Mouse (Mus musculus) lung, postnatal 10 days (tissue): ENCODE measurements around the gene Neurod2.
A peak's percentile ranks its signal among the peaks of the same experiment; 100 is the strongest.

Source experiments
- DNase-seq: peaks from one replicate; pipeline ENCODE4 v3.0.0; 2021

Gene Neurod2

DNA sequence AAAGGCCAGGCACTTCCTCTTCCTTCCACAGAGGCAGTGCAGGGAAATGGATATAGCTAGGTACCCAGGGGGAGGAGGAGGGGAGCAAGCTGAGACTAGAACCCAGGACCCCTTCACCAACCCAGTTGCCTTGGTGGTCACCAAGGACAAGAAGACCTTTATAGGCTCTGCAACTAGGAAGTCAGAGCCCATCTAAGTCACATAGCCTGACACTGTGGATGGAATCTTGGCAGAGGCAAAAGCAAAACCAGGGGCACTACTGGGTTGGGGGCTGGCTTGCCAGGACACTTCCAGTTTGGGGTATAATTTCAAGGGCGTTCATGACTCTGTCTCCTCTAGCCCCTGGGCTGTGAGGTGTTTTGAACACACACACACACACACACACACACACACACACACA lies 2.0 kb upstream of the Neurod2 start:
- no peak for DNase-seq

DNA sequence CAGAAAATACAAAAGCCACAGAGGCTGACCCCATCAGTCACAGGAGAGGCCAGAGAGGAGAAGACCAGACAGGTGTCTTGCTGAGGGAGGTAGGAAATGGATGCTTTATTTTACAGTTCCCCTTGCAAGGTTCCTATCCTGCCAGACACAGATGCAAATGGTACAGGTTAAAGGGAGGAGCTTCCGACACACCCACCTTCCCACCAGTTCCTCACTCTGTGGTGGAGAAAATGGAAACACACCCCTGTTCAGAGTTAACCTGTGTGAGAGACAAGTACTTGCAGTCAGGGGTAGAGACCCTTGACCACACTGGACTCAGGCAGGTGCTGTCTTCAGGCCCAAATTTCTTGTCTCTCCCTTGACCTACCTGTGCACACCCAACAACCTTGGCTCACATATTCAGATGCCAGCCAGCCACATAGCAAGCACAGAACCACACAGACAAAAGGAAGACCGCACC lies 1.3 kb upstream of the Neurod2 start:
- no peak for DNase-seq

DNA sequence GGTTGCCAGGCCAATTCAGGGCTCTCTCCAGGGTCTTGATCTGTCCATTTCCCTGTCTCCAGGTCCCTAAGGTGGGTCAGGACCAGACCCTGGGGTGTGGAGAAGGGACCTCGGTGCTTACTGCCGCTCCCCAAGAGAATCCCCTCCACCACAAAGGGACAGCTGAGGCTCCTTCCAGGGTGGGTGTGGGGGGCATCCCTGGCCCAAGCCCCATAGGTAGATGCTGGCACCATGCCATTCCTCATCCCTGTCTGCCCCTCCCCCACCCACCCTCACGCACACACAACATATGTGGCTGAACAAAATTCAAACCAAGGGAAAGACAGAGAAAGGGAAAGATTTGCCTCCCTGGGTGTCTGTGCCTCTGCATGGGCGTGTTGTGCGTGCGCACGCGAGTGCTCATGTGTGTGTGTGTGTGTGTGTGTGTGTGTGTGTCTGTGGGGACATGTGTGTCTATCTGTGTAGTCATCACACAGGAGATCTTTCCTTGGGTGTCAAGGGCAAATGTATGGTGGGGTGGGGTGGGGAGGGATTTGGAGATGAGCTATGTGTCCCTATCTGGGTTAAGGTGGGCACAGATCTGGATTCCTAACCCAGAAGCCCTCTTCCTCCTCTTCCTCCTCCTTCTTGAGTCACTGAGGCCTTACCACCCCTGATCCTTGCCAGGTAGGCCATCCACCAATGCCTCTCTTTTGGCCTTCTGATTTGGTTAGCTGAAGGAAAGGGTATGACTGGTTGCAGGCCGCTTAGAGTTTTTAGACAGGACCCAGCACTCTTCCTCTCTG lies 704 bp upstream of the Neurod2 start:
- DNase-seq, result no peak

DNA sequence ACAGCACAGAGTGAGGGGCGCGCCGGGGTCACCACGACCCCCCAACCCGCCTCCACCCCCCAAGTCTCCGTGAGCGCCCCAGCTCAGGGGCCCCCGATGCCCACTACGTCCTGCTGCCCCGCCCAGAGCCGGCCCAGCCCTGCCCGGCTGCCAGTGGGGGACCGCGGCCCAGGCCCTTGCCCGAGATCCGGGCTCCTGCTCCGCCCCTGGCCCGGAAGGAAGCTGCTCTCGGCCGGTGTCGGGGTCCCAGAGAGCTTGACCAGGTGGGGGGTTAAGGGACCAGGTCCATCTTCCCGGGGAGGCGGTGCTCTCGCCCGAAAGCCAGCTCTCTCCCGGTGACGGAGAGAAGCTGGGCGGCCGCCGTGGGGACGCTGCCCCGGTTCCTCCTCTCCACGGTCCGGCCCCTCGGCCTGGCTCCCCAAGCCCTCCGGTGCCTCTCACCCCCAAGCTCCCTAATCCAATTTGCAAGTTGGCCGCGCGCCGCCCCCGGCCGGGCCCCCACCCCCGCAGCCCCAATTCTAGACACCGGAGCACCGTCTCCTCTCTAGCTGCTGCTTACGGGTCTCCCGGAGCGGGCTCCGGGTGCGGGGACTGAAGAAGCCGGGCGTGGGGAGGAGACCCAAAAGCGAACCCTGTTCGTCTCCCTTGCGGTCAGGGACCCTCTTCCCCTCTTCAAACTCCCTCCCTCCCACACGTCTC lies 928 bp downstream of the Neurod2 start:
- DNase-seq, result no peak

DNA sequence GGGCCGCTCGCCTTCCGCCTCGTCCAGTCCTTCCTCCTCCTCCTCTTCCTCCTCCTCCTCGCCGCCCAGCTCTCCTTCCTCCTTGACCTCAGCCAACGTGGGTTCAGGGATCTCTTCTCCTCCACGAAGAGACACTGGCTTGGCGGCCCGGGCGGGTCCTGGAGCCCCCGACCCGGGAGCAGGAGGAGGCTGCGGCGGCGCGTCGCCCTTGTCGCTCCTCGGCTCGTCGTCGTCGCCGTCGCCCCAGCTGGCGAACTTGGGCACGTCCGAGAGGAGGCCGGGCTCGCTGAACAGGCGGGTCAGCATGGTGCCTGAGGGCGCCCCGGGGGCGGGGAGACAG lies 1.4 kb downstream of the Neurod2 start:
- DNase-seq, result no peak

DNA sequence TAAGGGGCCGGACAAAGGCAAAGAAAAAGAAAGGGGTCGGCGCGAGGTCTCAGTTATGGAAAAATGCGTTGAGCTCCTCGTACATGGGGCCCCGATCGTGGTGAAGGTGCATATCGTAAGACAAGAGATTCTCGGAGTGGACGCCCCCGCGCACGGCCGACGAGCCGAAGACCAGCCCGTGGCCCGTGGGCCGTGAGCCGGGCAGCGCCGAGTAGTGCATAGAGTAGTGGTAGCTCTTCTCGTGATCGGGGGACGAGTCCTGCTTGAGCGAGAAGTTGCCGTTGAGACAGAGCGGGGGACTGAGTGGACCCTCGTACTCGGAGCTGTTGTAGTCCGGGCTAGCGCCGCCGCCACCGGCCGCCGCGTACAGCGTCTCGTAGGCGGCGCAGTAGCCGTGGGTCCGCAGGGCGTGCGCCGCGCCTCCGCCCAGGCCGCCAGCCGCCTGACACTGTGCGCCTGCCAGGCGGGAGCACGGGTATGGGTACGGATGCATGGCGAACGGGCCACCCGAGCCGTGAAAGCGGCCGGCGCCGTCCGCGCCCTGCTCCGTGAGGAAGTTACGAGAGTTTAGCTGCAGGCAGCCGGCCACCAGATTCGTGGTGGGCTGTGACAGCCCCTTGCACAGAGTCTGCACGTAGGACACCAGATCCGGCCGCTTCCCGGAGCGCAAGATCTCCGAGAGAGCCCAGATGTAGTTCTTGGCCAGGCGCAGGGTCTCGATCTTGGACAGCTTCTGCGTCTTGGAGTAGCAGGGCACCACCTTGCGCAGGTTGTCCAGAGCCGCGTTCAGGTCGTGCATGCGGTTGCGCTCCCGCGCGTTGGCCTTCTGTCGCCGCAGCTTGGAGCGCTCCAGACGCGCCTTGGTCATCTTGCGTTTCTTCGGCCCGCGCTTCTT lies 2.1 kb downstream of the Neurod2 start:
- no peak for DNase-seq

DNA sequence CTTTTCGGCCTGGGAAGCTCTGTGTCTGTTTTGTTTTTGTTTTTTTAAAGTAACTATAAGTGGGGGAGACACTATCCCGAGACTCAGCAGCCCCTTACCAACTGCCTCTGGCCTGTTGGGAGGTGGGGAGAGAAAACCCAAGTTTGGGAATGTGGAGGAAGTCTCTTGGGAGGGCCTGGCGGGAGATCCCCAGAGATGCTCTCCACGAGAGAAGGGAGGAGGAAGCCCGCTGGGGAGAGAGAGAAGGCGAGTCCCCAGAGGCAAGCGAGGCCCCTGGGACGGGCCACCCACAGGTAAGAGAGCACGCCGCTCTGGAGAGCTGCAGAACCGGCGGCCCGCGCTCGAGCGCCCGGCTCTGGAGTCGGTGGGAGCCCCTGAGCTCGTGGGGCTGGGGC lies 2.7 kb downstream of the Neurod2 start:
- no peak for DNase-seq

DNA sequence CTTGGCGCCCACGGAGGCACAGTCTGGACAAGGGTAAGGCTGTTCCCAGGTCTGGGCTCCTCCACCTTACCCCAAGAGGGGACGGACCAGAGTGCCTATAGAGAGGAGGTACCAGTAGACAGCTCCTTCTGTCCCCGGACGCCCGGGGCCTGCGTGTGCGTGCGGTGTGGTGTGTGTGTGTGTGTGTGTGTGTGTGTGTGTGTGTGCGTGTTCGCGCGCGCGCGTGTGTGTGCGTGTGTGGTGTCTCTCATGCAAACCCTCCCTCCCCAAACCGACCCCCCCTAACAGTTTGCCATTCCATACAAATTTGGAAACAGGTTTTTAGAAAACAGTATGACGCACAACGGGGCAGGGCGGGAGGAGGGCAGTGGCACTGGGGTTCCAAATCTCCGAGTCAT lies 3.6 kb downstream of the Neurod2 start:
- no peak for DNase-seq

DNA sequence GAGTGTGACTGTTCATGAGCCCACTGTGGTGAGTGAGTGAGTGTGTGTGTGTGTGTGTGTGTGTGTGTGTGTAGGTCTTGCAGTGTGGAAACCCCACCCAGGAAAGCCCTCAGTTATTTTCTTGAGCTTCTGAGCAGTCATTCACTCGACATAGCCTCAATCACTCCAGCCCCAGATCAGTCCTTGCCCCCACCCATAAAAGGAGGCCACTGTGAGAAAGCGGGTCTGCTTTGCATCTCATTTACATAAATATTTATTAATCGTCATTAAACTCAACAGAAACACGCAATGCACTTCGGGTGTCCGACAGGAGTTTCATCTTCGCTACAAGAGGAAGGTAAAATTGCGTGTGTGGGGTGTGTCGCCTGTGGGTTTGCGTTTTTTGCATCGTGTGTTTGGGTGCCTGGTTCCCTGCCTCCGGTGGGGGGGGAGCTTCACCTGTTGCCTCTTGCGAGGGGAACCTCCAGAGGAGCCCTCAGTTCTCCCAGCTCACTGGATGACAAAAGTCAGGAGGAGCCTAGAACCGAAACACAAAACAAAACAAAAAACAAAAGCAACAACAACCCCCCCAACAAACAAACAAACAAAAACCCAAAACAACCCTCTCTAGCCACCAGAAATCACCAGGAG lies 4.1 kb downstream of the Neurod2 start:
- DNase-seq, result no peak

DNA sequence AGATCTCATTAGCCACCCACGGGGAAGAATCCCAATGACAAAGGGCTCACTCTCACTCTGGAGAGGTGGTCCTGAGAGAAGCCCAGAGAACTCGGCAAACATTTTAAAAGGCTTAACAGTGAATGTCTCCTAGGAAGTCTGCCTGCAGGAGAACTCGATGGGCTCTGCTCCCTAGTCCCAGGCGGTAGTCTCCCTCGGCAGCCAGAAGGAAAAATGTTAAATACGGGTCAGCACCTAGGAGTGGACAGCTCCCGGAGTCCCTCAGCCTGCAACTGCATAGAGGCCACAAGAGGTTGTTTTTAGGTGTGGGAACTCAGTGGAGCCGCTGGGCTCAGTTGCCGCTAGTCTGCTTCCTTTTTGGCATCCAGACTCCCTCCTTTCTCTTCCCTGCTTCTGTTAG lies 5.5 kb downstream of the Neurod2 start:
- peak; percentile 50 for DNase-seq

DNA sequence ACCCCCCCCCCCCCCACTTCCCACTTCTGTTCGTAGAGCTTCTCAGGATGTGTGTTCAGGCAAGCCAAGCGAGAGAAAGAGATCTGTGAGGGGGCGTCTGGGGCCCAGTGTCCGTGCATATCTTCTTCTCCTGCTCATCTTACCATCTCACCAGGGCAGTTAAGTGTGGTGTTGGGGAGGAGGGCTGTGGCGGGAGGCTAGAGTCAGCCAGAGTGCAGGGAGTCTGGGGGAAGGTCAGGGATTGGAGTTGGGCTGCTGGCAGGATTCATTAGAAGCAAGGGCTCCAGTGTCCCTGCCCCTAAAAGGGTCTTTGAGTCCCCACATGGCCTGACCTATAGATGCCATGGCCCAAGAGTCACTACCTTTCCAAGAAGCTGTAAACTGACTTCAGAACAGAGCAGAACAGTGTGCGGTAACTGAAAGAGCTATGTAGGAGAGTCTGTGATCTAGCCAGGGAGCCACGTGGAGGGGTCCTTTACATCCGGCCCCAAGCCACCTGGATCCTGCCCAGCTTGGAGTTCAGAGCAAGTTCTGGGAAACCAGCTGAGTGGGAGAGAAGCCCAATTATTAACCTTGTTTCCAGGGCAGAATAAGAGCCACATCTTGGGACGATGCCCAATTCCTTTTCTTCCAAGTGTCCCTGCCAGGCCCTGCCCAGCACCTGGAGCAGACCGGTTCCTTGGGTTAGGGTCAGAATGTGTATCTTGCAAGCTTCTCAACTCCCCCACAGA lies 6.1 kb downstream of the Neurod2 start:
- DNase-seq, result no peak

DNA sequence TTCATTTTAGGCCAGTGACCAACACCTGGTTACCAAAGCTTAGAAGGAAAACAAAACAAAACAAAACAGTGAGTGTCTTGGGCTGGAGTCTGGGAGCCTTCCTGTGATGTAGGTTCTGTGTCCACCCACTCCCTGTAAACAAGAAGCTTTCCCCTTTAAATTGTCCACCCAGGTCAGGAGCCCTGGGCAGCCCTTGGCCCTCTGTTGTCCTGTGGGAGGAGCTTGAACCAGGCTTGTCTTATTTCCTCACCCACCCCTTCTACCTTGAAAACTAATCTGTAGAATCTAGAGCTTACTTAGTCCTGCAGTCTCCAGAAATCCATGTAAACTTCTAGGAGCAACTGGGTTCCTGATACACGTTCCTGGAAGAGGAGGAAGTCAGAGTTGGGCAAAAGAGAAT lies 7.3 kb downstream of the Neurod2 start:
- DNase-seq, result no peak

DNA sequence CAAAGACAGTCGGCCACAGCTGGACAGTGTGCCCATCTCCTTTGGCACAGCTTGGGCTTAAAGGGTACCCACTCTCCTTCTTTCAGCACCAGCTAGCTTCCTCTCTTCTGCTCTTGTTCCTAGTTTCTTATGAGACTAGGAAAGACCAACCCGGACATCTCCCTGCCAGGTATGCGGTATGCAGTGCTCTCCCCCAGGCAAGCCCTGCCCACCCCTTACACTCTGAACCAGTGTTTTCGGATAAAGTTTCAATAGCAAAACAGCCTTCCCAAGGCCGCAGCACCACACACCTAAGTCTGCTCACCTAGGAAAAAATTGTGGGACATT lies 7.8 kb downstream of the Neurod2 start:
- no peak for DNase-seq

DNA sequence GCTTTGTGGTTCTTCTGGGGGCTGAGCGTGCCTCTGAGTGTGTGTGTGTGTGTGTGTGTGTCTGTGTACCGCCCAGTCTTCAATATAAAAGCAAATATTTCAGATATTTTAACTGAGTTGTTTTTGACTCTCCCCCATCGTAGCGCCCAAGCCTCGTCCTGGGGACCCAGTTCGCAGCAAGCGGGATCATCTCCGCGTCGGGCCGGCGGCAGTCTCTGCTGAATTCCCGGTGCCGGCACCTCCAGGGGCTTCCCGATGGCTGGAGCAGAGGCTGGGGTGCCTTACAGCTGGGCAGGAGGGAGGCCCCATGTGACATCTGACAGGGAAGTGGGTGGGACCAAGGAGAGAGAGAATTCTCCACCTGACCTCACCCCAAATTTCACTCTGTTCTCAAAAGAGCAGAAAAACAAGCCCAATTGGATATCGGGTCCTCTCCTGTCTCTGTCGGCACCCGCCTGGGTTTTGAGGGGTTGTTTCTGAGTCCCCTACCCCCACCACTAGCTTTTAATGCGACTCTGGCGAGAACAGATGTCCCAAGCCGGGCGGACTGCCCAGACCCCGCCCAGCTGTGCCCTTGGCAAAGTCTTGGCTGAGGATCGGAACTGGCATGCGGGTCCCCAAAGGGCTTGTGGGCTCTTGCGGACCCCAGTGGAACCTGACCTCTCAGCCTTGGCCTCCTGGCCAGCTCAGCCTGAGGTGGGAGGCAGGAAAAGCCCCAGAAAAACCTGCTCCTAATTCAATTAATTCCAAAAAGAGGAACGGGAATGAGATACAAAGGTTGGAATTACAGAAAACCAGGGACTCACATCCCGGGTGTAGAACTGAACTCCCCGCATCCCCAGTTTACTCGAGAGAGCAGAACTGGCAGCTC lies 8.4 kb downstream of the Neurod2 start:
- no peak for DNase-seq

DNA sequence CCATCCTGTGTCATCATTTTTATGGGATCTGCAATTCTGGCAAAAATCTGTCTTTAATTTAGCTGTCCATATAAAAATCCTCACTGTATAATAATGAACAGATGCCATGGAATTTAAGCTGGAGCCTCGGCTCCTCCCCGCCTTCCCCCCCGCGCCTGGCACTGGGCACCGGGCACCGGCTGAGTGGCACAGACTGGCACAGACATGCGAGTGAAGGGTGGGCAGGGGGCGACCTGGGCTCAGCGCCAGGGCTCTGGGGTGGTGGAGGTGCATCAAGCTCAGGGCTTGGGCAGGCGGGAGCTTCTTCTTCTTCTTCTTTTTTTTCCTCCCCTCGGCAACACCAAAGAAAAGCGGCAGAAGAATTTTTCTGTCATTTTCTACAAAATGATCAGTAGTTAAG lies 9.1 kb downstream of the Neurod2 start:
- no peak for DNase-seq

DNA sequence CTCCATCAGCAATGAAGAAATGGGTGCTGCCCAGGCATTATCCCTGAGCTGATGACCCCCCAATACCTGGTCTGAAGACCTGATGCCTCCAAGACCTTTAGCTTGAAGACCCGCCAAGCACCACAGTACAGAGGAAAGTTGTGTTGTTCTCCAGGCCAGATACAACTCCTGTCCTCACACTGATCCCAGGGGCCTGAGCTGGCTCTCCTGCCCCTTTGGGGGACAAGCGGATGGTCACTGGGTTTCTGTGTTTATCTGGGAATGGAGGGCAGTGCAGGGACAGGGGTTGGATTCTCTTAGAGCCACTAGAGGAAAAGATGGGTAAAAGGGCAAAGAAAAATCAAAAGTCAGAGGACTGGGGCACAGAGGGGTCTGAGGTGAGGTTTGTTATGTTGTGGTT lies 9.5 kb downstream of the Neurod2 start:
- DNase-seq, result no peak

DNA sequence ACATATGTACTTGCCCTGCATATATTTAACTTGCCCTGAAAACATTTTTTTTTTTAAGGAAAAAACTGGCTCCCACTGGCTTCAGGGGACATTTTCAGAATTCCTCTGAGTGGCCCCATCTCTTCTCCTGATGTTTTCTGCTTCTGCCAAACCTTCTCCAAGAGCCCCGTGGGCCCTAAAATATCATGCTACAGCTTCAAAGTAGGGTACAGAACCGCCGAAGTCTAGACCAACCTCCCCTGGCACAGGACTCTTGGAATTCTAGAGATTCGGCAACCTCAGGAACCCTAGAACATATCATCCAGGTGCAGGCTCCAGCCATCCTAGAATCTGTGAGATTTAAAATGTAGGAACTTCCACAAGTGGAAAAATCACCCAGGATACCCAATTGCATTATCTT lies 9.9 kb downstream of the Neurod2 start:
- no peak for DNase-seq

DNA sequence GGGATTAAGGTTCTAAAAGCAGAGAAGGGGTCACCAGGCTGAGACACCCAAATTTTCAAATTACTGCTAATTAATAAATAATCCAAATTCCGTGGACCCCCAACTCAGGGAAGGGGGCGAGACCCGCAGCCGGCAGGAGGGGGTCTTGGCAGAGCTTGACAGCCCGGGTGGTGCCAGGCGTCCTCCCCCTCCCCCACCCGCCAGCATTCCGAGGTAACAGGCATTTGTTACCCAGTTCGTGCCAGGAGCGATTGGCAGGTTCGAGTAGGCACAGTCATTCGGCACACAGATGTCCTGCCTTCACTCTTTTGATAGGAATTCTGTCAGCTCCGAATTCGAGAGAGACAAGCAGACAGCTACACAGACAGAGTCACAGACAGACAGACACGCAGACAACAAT lies 10.3 kb downstream of the Neurod2 start:
- DNase-seq, result no peak

DNA sequence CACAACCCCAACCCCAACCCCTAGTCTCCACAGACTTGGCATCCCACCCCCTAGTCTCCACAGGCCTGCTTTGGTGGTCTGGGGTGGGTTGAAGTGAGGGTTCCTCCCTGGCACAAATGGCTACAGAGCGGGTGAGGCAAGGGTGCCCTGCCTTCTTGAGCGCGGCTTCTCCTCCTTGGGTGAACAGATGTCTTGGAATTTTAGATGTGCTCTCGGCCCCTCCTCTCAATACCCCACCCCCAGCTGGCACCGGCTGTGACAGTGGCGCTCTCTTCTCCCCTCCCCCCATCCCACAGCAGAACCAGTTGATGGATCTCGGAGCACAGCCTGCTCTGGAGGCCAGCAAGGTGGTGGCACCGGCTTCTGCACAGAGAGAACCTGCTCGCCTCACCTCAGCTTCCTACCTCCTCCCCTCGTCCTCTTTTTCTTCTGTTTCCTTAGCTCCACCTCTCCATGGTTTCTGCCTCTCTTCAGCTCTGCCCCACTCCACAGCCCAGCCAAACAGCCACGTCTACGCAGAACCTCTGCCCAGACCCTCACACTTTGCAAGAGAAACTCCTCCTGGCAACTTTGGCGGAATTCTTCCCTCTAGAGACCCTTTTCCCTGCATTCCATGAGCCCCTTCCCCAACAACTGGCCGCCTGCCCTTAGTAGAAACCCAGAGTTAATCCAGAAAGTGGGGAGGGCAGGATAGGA lies 10.9 kb downstream of the Neurod2 start:
- DNase-seq, result no peak

DNA sequence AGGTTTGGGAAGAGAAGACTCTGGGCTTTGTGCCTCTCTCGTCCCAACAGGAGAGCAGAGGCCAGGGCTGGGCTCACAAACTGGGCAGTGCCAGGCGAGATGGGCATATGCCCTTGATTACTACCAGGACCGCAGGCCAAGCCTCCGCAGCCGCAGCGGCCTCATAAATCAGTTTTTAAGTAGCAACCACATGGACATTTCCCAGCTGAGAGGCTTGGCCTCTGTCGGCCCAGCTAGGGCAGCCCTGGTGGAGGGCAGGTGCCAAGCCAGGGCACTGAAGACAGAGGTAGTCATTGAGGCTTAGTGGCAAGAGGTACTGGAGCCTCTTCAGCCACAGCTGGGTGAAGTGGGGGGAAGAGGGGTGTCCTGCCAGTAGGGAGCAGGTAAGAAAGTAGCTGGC lies 12.0 kb downstream of the Neurod2 start:
- no peak for DNase-seq

DNA sequence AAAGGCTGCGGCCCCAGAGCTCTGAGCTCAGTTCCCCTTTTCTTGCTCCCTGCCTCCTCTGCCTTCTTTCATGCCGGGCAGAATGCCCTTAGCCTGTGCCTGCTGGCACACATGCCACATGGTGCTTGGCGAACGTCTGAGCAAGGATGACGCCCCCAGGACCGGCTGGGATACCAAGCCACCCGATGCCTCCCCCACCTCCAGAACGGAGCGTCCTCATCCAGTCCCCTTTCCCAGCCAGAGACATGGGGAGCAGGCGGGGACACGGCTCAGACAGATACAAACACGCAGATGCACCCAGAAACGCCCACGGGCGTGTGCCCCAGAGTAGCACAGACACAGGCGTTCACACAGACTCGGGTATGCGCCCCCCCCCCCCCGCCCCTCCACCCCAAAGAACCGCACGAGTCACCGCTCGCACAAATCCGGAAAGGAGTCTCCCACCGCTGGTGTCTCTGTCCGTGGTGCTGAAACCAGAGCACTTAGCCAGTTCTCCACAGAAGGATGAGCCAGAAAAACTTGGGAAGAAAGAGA lies 15.6 kb downstream of the Neurod2 start:
- peak; percentile 81 for DNase-seq
